Comparison of ENCODE assay signal across 11 mouse cellular contexts in the genomic region with DNA sequence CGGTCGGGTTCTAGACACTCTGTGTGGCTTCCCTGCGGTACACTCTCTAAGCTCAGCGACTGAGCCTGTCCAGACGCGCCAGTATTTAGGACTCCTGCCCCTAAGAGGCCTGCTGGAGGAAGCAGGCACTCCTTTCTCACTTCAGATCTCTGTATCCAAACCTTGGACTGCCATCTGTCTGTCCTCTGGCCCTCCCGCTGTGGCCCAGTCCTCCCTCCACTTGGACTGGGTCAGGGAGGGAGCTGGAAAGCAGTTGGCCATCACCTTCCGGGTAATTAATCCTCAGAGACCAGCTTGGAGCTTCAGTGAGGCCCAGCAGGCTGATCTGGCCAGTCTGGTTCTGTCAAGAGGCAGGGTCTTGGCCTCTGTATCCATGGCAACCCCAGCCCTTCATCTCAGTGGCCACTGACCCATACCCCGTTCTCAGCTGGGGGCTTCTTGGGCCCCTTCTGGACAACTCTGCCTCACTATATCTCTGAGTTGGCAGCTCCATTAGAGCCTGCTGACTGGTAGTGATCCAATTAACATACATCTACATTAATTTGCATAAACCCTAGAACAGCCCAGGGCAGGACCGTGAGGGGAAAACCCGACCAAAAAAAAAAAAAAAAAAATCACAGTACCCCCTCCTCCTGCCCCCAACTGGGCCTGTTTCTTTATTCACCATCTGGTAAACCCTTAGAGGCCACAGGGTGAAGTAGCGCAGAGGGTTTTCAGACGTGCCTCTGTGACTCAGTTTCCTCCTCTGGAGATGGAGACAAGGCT. TPM values are rescaled to one million over a fixed set of nuclear protein-coding genes. Genes with fewer than 3 reads are reported as not detected.
A peak's percentile ranks its signal among the peaks of the same experiment; 100 is the strongest.
DNase-seq lines count a peak whose midpoint lies in the region; ATAC-seq and TF ChIP-seq lines count a peak whose summit lies in the region.
"Had no signal": no experiment of that assay in that cellular context is flagged by ENCODE, and none has a peak within 500 bp of the region (broad histone marks: within the 10 kb centered on the region; RNA-seq: fewer than 3 reads in every experiment).

No protein-coding gene starts in this region.

- intact Hi-C loops in left cerebral cortex, adult 2 months (cut with DNase I): no loop called here
- intact Hi-C loops in left cerebral cortex, postnatal 14 days (cut with DNase I): no loop called here
- intact Hi-C loops in left cerebral cortex, postnatal 10 days (cut with DNase I): no loop called here

- WGBS in embryonic facial prominence, embryonic 10.5 days: 21% methylated on average over 13 of the region's 13 CpGs
- WGBS in intestine, embryonic 15.5 days: 28% methylated on average over 13 of the region's 13 CpGs

- peaks cover 59% of the 10 kb centered on the region for H3K4me1 ChIP-seq in embryonic facial prominence, embryonic 10.5 days
- H3K4me1 ChIP-seq in intestine, embryonic 15.5 days (replicated peaks): peaks cover 6% of the 10 kb centered on the region

- DNase-seq in left cerebral cortex, adult 2 months (ENCODE audit: extremely low spot score in 1 of 2, low spot score in 2 of 2): no peak
- no peak for DNase-seq in left cerebral cortex, postnatal 14 days (ENCODE audit: low spot score in 2 of 2)
- DNase-seq in embryonic facial prominence, embryonic 10.5 days (ENCODE audit: low spot score): peak; percentile 75
- DNase-seq in retina, embryonic 14.5 days (ENCODE audit: low spot score): peak; percentile 90
- no peak for DNase-seq in frontal cortex, postnatal 36 days (ENCODE audit: low spot score in 2 of 2)
- DNase-seq in Muller cell, postnatal 12 days (ENCODE audit: inconsistent ontology term): no peak
- DNase-seq in left cerebral cortex, postnatal 10 days (ENCODE audit: extremely low spot score in 1 of 2, low spot score in 2 of 2): no peak
- DNase-seq: layer of hippocampus, postnatal 36 days had no signal

- H3K4me3 ChIP-seq in left cerebral cortex, adult 2 months: no peak overlapping the region
- peak overlapping the region; percentile 26; the same call in 1 of the 2 replicates for H3K4me3 ChIP-seq in embryonic facial prominence, embryonic 10.5 days
- H3K4me3 ChIP-seq in intestine, embryonic 15.5 days (replicated peaks): no peak overlapping the region
- H3K4me3 ChIP-seq: myocyte had no signal

- ATAC-seq in intestine, embryonic 15.5 days: peak; percentile 51; the same call in 1 of the 2 replicates

- no peaks in the 10 kb centered on the region for H3K27me3 ChIP-seq in embryonic facial prominence, embryonic 10.5 days (replicated peaks; ENCODE audit: low read depth, poor library complexity, severe bottlenecking)
- H3K27me3 ChIP-seq in intestine, embryonic 15.5 days (replicated peaks): no peaks in the 10 kb centered on the region

- no peaks in the 10 kb centered on the region for H3K9me3 ChIP-seq in embryonic facial prominence, embryonic 10.5 days
- H3K9me3 ChIP-seq in intestine, embryonic 15.5 days: no peaks in the 10 kb centered on the region

- no peak overlapping the region for H3K4me2 ChIP-seq in intestine, embryonic 15.5 days (replicated peaks)

- H3K27ac ChIP-seq in left cerebral cortex, adult 2 months: peak overlapping the region; percentile 55; the same call in 1 of the 2 replicates
- peak overlapping the region; percentile 76 for H3K27ac ChIP-seq in embryonic facial prominence, embryonic 10.5 days (replicated peaks)
- H3K27ac ChIP-seq in intestine, embryonic 15.5 days: 0 out of 2 replicates have a peak overlapping the region, but pooled peaks have one; percentile 15

- H3K36me3 ChIP-seq in embryonic facial prominence, embryonic 10.5 days (replicated peaks): peaks cover 8% of the 10 kb centered on the region
- H3K36me3 ChIP-seq in intestine, embryonic 15.5 days: no peaks in the 10 kb centered on the region

- no peak for TF ChIP-seq CTCF in left cerebral cortex, adult 2 months (IDR thresholded peaks at IDR 0.05)

- no peak overlapping the region for H3K9ac ChIP-seq in intestine, embryonic 15.5 days

RNA-seq across cellular contexts. Expression of gene Nkain1, which starts 27.0 kb away (rescaled TPM):
- 10 to 100 TPM; 28.2 to 29.8 TPM for total RNA-seq in left cerebral cortex, adult 2 months (2021)
- 10 to 100 TPM; 32.9 to 38.5 TPM for total RNA-seq in left cerebral cortex, postnatal 14 days (2021)
- 4.5 and 6.2 TPM in 2 replicates for polyA plus RNA-seq in embryonic facial prominence, embryonic 10.5 days (2016; fragmentation: Nextera tagmentation; extraction: Ambion mirVana)
- polyA plus RNA-seq in intestine, embryonic 15.5 days (2015; fragmentation: Nextera tagmentation; extraction: Ambion mirVana): 1.1 and 1.2 TPM in 2 replicates
- total RNA-seq in left cerebral cortex, postnatal 10 days (2021): 10 to 100 TPM; 65.4 to 67.0 TPM
- total RNA-seq: granulocyte monocyte progenitor cell, adult 5-6 weeks had no signal

Comparison
In these comparisons a context has a peak if more than half of its experiments do, and no peak if none do; other contexts are left out.
1. DNase-seq: peak in embryonic facial prominence, embryonic 10.5 days (single experiment) and retina, embryonic 14.5 days (single experiment); none in left cerebral cortex, adult 2 months (0 of 2), left cerebral cortex, postnatal 14 days (0 of 2), frontal cortex, postnatal 36 days (0 of 2), Muller cell, postnatal 12 days (single experiment) and left cerebral cortex, postnatal 10 days (0 of 2).
2. H3K27ac ChIP-seq: peak in every context shown above with its lines; median percentile 76 in embryonic facial prominence, embryonic 10.5 days; 55 in left cerebral cortex, adult 2 months; 15 in intestine, embryonic 15.5 days.